8 mouse cellular contexts compared by ENCODE assay signal in genomic region chr5:65390648-65391644, GRCm38 (mm10). TPM values are rescaled to one million over a fixed set of nuclear protein-coding genes. Genes with fewer than 3 reads are reported as not detected.
DNase-seq lines count a peak whose midpoint lies in the region; ATAC-seq and TF ChIP-seq lines count a peak whose summit lies in the region.

TSS of gene Rpl9 (minus strand) at chr5:65391444.
TSS of gene Lias (plus strand) at chr5:65391497.

- H3K4me3 ChIP-seq in cortical plate, adult 2 months (ENCODE audit: insufficient read depth, low read length): peak within 1 kb of the TSS; percentile 44
- H3K4me3 ChIP-seq in megakaryocyte, embryonic 14.5 days (replicated peaks): peak within 1 kb of the TSS; percentile 96

- no peak for TF ChIP-seq CTCF in cortical plate, adult 2 months (IDR thresholded peaks at IDR 0.05; ENCODE audit: extremely low read depth, insufficient read depth, low read length)

- peak; percentile 97 for TF ChIP-seq POLR2A in cortical plate, adult 2 months (IDR thresholded peaks at IDR 0.05; ENCODE audit: extremely low read depth, insufficient read depth, low read length)

- H3K4me1 ChIP-seq in cortical plate, adult 2 months (ENCODE audit: control insufficient read depth, insufficient read depth, low read length): peaks cover 2% of the 10 kb centered on the region; the same call in 1 of the 2 replicates
- peaks cover 39% of the 10 kb centered on the region for H3K4me1 ChIP-seq in megakaryocyte, embryonic 14.5 days

- H3K9me3 ChIP-seq in megakaryocyte, embryonic 14.5 days: no peaks in the 10 kb centered on the region

- ATAC-seq in activated CD4-positive, CD25-positive, alpha-beta regulatory T cell, adult 4 months: peak; percentile 96

- peaks cover 59% of the 10 kb centered on the region for H3K36me3 ChIP-seq in megakaryocyte, embryonic 14.5 days (replicated peaks; ENCODE audit: low read length)

- no peaks in the 10 kb centered on the region for H3K27me3 ChIP-seq in megakaryocyte, embryonic 14.5 days (replicated peaks)

- peak within 1 kb of the TSS; percentile 42 for H3K27ac ChIP-seq in cortical plate, adult 2 months (ENCODE audit: insufficient read depth, low read length)

- DNase-seq in gastrocnemius, adult 8-10 months (ENCODE audit: low spot score in 2 of 2): peak; percentile 95 to 96
- DNase-seq in hindlimb bud, embryonic 11.5 days (ENCODE audit: extremely low spot score, low read depth, low spot score): peak; percentile 95
- peak; percentile 97 to 99 for DNase-seq in left cerebral cortex, adult 8-10 months (ENCODE audit: low spot score in 2 of 2)
- peak; percentile 99 to 100 for DNase-seq in right cerebral cortex, postnatal 10 days (ENCODE audit: low spot score in 2 of 2)
- DNase-seq in urinary bladder, postnatal 25 days (ENCODE audit: low spot score): peak; percentile 99

RNA-seq across cellular contexts. Expression of gene Rpl9, which starts in this region (rescaled TPM):
- polyA plus RNA-seq in activated CD4-positive, CD25-positive, alpha-beta regulatory T cell, adult 4 months (2017; shearing (Covaris generic)): 1,000 to 10,000 TPM; 2,260 to 2,984 TPM
- polyA plus RNA-seq in cortical plate, adult 2 months (2012; rRNA removed): 722 and 754 TPM in 2 replicates
- 100 to 1,000 TPM; 555 to 707 (median 597) TPM for total RNA-seq in gastrocnemius, adult 8-10 months (2022)
- total RNA-seq in left cerebral cortex, adult 8-10 months (2022): 100 to 1,000 TPM; 777 to 853 (median 798) TPM
- 11.7 and 69.1 TPM in 2 replicates for polyA plus RNA-seq in megakaryocyte, embryonic 14.5 days (2012; ENCODE audit: insufficient read depth, low replicate concordance)

RNA-seq across cellular contexts. Expression of gene Lias, which starts in this region (rescaled TPM):
- polyA plus RNA-seq in activated CD4-positive, CD25-positive, alpha-beta regulatory T cell, adult 4 months (2017; shearing (Covaris generic)): 10 to 100 TPM; 38.7 to 39.1 TPM
- 40.6 and 43.7 TPM in 2 replicates for polyA plus RNA-seq in cortical plate, adult 2 months (2012; rRNA removed)
- 10 to 100 TPM; 37.2 to 39.2 (median 37.9) TPM for total RNA-seq in gastrocnemius, adult 8-10 months (2022)
- total RNA-seq in left cerebral cortex, adult 8-10 months (2022): 10 to 100 TPM; 38.0 to 42.8 (median 38.5) TPM
- polyA plus RNA-seq in megakaryocyte, embryonic 14.5 days (2012; ENCODE audit: insufficient read depth, low replicate concordance): 2.3 TPM in 1 of 2 replicates, not detected in the other

Comparison
In these comparisons a context has a peak if more than half of its experiments do, and no peak if none do; other contexts are left out.
1. Peak in every context shown above with its lines: DNase-seq, ATAC-seq, H3K4me3 ChIP-seq and H3K27ac ChIP-seq.
2. RNA of gene Rpl9 (polyA plus RNA-seq): 2,260 to 2,984 TPM in activated CD4-positive, CD25-positive, alpha-beta regulatory T cell, adult 4 months and 722 to 754 TPM in cortical plate, adult 2 months; 11.7 to 69.1 TPM in megakaryocyte, embryonic 14.5 days; every median in the first group is over 10 times any median in the second.
3. RNA of gene Lias (polyA plus RNA-seq): 40.6 to 43.7 TPM in cortical plate, adult 2 months and 38.7 to 39.1 TPM in activated CD4-positive, CD25-positive, alpha-beta regulatory T cell, adult 4 months; 2.3 TPM in megakaryocyte, embryonic 14.5 days; every median in the first group is over 10 times any median in the second.